Mouse (Mus musculus) G1E (cell line): Measurements from ENCODE around the gene Gprc5c. TPM values are rescaled to one million over a fixed set of nuclear protein-coding genes. Genes with fewer than 3 reads are reported as not detected.

Experiments
- ATAC-seq: 2 replicates; pipeline ENCODE4 v1.8.0; 2016; ENCODE audit warnings: mild to moderate bottlenecking; ENCODE audit not compliant: insufficient number of reproducible peaks, poor library complexity, low FRiP score, severe bottlenecking; ENCODE audit errors: extremely low read depth
- DNase-seq: peaks from one replicate; pipeline ENCODE4 v3.0.0; 2012; ENCODE audit warnings: low spot score
- H3K27me3 ChIP-seq: 2 replicates; pipeline ENCODE4 v1.6.1; 2012; ENCODE audit warnings: mild to moderate bottlenecking, low read length, inconsistent platforms; ENCODE audit not compliant: insufficient read depth
- H3K36me3 ChIP-seq: replicated peaks from 2 replicates; pipeline ENCODE3; 2012; ENCODE audit warnings: mild to moderate bottlenecking, inconsistent platforms
- H3K4me1 ChIP-seq: 2 replicates; pipeline ENCODE4 v1.6.1; 2012; ENCODE audit warnings: low read depth, low read length, inconsistent platforms, mixed read lengths; ENCODE audit not compliant: insufficient read depth
- H3K4me3 ChIP-seq: 2 replicates; pipeline ENCODE4 v1.5.1; 2012; ENCODE audit warnings: low read depth, mild to moderate bottlenecking, inconsistent platforms, low read length, moderate library complexity, mixed read lengths
- H3K9me3 ChIP-seq: replicated peaks from 2 replicates; pipeline ENCODE4 v1.6.1; 2012; ENCODE audit warnings: inconsistent platforms
- CTCF ChIP-seq: IDR thresholded peaks from 2 replicates; pipeline ENCODE4 v1.5.1; 2012; ENCODE audit warnings: low read depth, low read length, inconsistent platforms, mixed read lengths
- GATA1 ChIP-seq: IDR thresholded peaks from 2 replicates; pipeline ENCODE4 v1.6.1; 2012; ENCODE audit warnings: borderline replicate concordance, low read length, inconsistent platforms, mixed read lengths
- GATA2 ChIP-seq: IDR thresholded peaks from 2 replicates; pipeline ENCODE4 v1.6.1; 2012; ENCODE audit warnings: low read depth, low read length, inconsistent platforms, borderline replicate concordance
- POLR2AphosphoS5 ChIP-seq: IDR thresholded peaks from 2 replicates; pipeline ENCODE4 v1.6.1; 2012; ENCODE audit warnings: low read depth, low read length, inconsistent platforms; ENCODE audit not compliant: insufficient replicate concordance
- TAL1 ChIP-seq: conservative IDR thresholded peaks from 2 replicates; pipeline ENCODE4 v1.6.1; 2012; ENCODE audit warnings: low read depth, low read length, inconsistent platforms, mixed read lengths
- polyA plus RNA-seq: library from polyadenylated mRNA; stranded (reverse); fragments of >175 nt; gene quantifications from 2 replicates; pipeline ENCODE4 v1.2.3, GENCODE M21; 2012
- total RNA-seq, 2 experiments: library from RNA; stranded (forward) in 1 of 2; stranded (reverse) in 1 of 2; fragments of 200-1000 nt in 1 of 2; fragments of >200 nt in 1 of 2; fragmentation: Nextera tagmentation in 1 of 2; gene quantifications; 2 replicates each; pipeline ENCODE4 v1.2.3; 2014 to 2017

Gprc5c gene
- total and polyA plus RNA-seq, 3 experiments, result 0.22 TPM; not detected in 2

DNA sequence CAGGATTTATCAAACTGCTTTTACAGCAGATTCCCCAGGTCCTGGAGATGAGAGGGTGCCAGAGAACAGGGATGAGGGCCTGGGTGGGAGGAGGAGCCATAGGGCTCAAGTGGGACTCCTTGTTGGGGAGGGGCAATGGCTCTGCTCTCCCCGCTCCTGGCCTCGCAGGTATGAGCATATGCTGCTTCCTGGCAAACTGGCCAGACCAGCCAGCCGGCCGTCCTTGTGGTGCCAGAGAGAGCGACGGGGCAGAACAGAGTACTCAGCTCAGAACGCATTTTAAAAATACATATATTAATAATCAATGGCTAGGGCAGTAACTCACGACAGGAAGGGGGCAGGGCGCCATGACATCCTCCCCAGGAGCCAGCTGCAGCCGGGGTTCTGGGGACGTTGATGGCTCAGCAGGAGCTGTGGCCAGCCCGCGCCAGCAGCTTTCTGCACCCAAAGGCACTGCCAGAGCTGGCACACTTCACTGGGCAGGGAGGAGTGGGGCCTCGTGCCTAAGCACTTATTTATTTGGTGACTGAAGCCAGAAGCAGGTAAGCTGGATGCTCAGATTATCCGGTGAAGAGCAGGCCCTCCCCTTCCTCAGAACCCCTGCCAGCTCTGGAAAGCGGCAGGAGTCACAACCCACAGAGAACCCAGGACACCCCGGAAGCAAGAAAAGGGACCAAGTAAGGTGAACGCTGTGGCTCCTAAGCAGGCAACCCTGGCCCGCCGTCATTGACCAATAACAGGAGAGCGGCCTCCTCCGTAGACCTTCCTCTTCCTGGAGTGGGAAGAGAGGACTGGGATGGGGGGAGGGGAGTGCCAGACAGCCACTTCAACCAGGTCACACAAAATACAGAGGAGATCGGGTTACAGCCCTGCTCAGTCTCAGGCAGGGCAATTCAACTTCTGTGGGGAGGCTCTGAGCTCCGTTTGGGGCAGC lies 21.2 kb upstream of the Gprc5c start:
- Histone ChIP-seq H3K4me1 (no peaks in the 10 kb centered on the region), H3K4me3 (no peak overlapping the region), H3K9me3 (peaks cover 72% of the 10 kb centered on the region), H3K36me3 (no peaks in the 10 kb centered on the region), H3K27me3 (no peaks in the 10 kb centered on the region)
- ATAC-seq, result no peak
- no peak for DNase-seq
- TF ChIP-seq GATA1, result no peak
- TF ChIP-seq GATA2, result no peak
- no peak for TF ChIP-seq POLR2AphosphoS5
- no peak for TF ChIP-seq CTCF
- TF ChIP-seq TAL1, result no peak

DNA sequence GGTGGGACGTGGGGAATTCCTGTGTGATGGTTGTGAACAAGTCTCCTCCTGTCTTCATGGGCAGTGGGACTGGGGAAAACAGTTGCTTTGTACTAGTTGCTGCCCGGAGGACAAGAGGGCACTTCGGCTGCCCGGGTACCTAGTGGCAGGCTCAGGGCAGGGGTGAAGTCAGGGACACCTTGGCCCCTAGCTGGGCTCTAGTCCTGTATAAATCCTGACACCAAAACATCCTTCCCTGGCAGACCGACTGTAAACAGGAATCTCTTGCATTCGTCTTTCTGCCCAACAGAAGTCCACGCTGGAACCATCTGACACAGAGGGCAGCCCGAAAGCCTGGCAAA lies 20.5 kb upstream of the Gprc5c start:
- no peak for TF ChIP-seq TAL1
- TF ChIP-seq GATA1, result no peak
- no peak for TF ChIP-seq CTCF
- no peak for TF ChIP-seq GATA2
- Histone ChIP-seq H3K4me3 (no peak overlapping the region), H3K36me3 (no peaks in the 10 kb centered on the region), H3K9me3 (peaks cover 72% of the 10 kb centered on the region), H3K27me3 (no peaks in the 10 kb centered on the region), H3K4me1 (no peaks in the 10 kb centered on the region)
- no peak for DNase-seq
- ATAC-seq, result no peak

DNA sequence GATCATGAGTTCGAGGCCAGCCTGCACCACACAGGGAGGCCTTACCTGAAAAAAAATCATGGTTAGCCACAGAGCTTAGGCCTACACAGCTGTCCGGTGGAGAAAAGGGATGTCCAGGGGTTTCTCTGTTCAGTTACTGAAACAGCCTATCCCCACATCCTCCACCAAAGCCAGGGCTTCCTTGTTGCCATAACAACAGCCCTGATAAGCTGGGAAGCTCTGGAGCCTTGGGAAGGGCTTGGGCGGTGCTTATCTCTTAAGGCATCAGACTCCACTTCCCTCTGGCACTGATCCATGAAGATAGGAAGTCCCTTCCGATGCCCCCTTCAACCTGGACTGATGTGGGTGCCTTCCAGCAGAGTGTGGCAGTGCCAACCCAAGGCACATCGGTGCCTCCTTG lies 17.8 kb upstream of the Gprc5c start:
- DNase-seq (no peak), ATAC-seq (no peak)
- no peak for TF ChIP-seq TAL1
- no peak for TF ChIP-seq POLR2AphosphoS5
- no peak for TF ChIP-seq GATA2
- no peak for TF ChIP-seq CTCF
- no peak for TF ChIP-seq GATA1
- peaks cover 74% of the 10 kb centered on the region for H3K9me3 ChIP-seq
- H3K4me3 ChIP-seq, result no peak overlapping the region
- no peaks in the 10 kb centered on the region for H3K36me3 ChIP-seq
- no peaks in the 10 kb centered on the region for H3K4me1 ChIP-seq
- no peaks in the 10 kb centered on the region for H3K27me3 ChIP-seq

DNA sequence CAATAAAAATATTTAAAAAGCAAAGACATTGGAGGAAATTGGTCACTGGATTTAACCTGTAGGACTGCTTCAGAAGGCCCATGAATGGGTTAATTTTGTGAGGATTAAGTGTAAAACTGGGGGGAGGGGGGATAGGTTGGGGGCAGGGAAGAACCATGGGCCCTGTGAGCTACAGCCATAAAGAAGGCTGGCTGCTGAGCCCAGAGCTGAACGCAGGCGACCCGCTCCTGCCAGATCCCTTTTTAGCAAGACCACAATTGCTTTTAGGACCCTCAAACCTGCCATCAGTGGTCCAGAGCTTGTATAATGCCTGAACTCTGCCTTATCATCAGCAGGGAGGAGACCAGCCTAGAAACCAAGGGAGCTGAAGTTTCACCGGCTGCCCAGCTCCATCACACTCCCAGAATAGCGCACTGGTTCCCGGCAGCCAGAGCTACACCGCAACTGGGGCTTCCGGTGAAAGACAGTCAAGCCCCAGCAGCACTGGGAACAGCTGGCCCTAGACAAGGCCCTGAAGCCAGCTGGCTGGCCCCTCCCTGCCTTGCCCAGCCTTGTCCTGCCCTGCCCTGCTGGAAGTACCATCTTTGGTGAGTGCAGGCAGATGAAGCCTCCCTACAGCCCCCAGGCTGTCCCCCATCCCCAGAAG lies 7.0 kb upstream of the Gprc5c start:
- Histone ChIP-seq H3K9me3 (peaks cover 57% of the 10 kb centered on the region), H3K27me3 (no peaks in the 10 kb centered on the region), H3K4me3 (no peak overlapping the region), H3K36me3 (no peaks in the 10 kb centered on the region), H3K4me1 (no peaks in the 10 kb centered on the region)
- DNase-seq (no peak), ATAC-seq (no peak)
- TF ChIP-seq POLR2AphosphoS5, result no peak
- no peak for TF ChIP-seq GATA2
- no peak for TF ChIP-seq GATA1
- TF ChIP-seq TAL1, result no peak

DNA sequence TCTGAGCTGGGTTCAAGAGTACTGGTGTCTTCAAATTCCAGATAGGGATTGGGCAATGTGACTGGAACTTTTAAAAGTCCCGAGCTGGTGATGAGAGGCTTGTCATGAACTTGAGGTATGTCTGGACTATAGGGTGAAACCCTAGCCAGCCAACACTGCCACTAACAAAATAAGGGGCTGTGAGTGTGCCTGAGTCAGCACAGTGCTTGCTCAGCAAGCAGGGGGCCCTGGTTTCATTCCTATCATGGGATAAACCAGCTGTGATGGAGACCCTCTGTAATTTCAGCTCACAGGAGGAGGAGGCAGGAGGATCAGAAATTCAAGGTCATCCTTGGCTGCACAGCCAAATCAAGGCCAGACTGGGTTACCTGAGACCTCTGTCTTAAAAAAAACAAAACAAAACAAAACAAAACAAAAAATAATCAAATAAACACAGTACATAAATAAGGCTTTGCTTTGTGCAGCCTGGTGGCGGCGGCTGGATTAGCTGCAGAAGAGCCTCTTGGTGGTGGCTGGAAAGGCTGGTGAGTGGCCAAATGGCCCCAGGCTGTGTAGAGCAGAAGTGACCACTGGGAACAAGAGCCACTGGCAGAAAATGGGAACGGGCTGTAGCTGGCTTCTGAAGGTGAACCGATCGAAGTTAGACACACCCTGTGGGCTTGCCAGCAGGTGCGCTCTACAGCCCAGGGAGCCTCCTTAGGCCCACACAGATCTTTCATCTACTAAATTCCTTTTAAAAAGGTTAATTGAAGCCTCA lies 6.3 kb upstream of the Gprc5c start:
- Histone ChIP-seq H3K9me3 (peaks cover 61% of the 10 kb centered on the region), H3K27me3 (no peaks in the 10 kb centered on the region), H3K4me3 (no peak overlapping the region), H3K4me1 (no peaks in the 10 kb centered on the region), H3K36me3 (no peaks in the 10 kb centered on the region)
- ATAC-seq (no peak), DNase-seq (no peak)
- TF ChIP-seq GATA1 (no peak), TAL1 (no peak), POLR2AphosphoS5 (no peak), GATA2 (no peak)

DNA sequence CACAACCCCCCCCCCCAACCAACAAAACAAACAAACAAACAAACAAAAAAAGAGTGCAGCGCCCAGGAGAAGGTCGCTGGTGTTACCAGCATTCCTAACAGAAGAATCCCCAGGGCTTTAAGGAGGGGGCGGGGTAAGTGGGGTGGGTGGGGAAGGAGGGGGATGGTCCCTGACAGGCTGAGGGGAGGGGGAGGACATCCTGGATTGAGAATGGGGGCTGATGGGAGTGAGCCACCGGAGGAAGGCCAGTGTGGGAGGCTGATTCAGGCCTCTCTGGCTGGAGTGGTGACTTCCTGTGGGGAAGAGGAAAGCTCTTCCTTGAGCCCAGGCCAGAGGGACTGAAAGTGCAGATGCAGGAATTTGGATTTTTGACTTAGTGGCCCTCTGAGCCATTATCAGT lies 4.6 kb upstream of the Gprc5c start:
- Histone ChIP-seq H3K27me3 (no peaks in the 10 kb centered on the region), H3K4me3 (no peak overlapping the region), H3K36me3 (no peaks in the 10 kb centered on the region), H3K9me3 (peaks cover 73% of the 10 kb centered on the region), H3K4me1 (no peaks in the 10 kb centered on the region)
- DNase-seq (no peak), ATAC-seq (no peak)
- no peak for TF ChIP-seq CTCF
- no peak for TF ChIP-seq POLR2AphosphoS5
- no peak for TF ChIP-seq GATA2
- TF ChIP-seq GATA1, result no peak
